Mouse (Mus musculus) testis, adult 2 months (tissue): ENCODE measurements around the gene Jak1. TPM values are rescaled to one million over a fixed set of nuclear protein-coding genes. Genes with fewer than 3 reads are reported as not detected.

Experiments used
- H3K27ac ChIP-seq: fragments of 200-500 bp; 2 replicates; pipeline ENCODE4 v1.5.1; 2012; ENCODE audit warnings: low read depth, low read length; ENCODE audit not compliant: control insufficient read depth, insufficient read depth
- H3K27me3 ChIP-seq: fragments of 200-500 bp; 2 replicates; pipeline ENCODE4 v1.6.1; 2012; ENCODE audit warnings: mild to moderate bottlenecking, low read length, moderate library complexity; ENCODE audit not compliant: control insufficient read depth, insufficient read depth
- H3K36me3 ChIP-seq: fragments of 200-500 bp; 2 replicates; pipeline ENCODE4 v1.6.1; 2012; ENCODE audit warnings: mild to moderate bottlenecking, low read length; ENCODE audit not compliant: control insufficient read depth, insufficient read depth
- H3K4me1 ChIP-seq: fragments of 200-500 bp; 2 replicates; pipeline ENCODE4 v1.6.1; 2012; ENCODE audit warnings: low read length; ENCODE audit not compliant: control insufficient read depth, insufficient read depth
- H3K4me3 ChIP-seq: fragments of 200-500 bp; 2 replicates; pipeline ENCODE4 v1.5.1; 2012; ENCODE audit warnings: low read depth, mild to moderate bottlenecking, low read length, moderate library complexity, mixed read lengths; ENCODE audit not compliant: control insufficient read depth
- CTCF ChIP-seq: fragments of 200-500 bp; IDR thresholded peaks from 2 replicates; pipeline ENCODE4 v1.5.1; 2012; ENCODE audit warnings: low read depth, mild to moderate bottlenecking, inconsistent platforms, low read length, moderate library complexity; ENCODE audit not compliant: control insufficient read depth, insufficient read depth, insufficient replicate concordance
- POLR2A ChIP-seq: fragments of 200-500 bp; IDR thresholded peaks from 2 replicates; pipeline ENCODE4 v1.6.1; 2012; ENCODE audit warnings: low read depth, mild to moderate bottlenecking, inconsistent platforms, low read length, moderate library complexity; ENCODE audit not compliant: control insufficient read depth
- polyA plus RNA-seq: library from polyadenylated mRNA; depleted of rRNA; stranded (reverse); fragments of >200 nt; gene quantifications from 2 replicates; pipeline ENCODE4 v1.2.3, GENCODE M21; 2012

The Jak1 gene
- polyA plus RNA-seq, 1 experiment = 11.8 TPM

DNA sequence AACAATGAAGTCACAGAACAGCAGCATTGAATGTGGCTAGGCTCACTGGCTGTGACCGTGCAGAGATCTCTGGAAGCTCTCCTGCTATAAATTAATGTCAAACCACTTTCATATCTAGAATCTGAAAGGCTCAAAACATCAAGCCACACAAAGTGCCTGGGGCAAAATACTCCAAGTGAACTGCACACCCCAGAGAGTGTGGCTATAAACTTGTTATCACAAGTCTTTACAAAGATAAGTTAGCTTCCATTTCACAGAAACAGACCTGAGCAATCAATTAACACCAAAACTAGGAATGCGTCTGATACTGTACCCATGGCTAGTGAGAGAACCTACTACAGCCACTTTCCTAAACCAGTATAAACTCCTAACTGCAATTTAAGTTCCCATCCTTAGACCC, 17.7 kb downstream of the Jak1 start:
- TF ChIP-seq CTCF (no peak), POLR2A (no peak)
- Histone ChIP-seq H3K4me1 (no peaks in the 10 kb centered on the region; the same call in 1 of the 2 replicates), H3K27ac (no peak overlapping the region), H3K4me3 (no peak overlapping the region), H3K27me3 (no peaks in the 10 kb centered on the region), H3K36me3 (no peaks in the 10 kb centered on the region)

DNA sequence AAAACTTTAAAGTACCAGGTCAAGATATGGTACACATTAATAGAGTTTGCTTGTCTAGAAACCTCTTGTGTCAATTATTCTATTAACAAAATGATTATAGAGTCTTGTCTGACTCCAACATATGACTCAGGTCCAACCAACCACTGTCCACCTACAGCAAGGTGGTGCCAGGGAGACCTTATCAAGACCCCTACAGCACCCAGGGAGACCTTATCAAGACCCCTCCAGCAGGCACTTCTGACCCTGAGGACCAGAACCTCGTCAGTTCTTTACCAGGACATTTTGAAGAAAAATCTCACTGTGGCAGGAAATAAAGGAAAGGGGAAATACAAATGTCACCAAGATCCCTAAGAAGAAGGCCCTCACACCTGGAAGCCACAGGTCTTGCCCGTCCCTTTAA, 18.5 kb downstream of the Jak1 start:
- Histone ChIP-seq H3K4me3 (no peak overlapping the region), H3K4me1 (no peaks in the 10 kb centered on the region; the same call in 1 of the 2 replicates), H3K27ac (no peak overlapping the region), H3K27me3 (no peaks in the 10 kb centered on the region), H3K36me3 (no peaks in the 10 kb centered on the region)
- no peak for TF ChIP-seq CTCF
- TF ChIP-seq POLR2A = no peak

DNA sequence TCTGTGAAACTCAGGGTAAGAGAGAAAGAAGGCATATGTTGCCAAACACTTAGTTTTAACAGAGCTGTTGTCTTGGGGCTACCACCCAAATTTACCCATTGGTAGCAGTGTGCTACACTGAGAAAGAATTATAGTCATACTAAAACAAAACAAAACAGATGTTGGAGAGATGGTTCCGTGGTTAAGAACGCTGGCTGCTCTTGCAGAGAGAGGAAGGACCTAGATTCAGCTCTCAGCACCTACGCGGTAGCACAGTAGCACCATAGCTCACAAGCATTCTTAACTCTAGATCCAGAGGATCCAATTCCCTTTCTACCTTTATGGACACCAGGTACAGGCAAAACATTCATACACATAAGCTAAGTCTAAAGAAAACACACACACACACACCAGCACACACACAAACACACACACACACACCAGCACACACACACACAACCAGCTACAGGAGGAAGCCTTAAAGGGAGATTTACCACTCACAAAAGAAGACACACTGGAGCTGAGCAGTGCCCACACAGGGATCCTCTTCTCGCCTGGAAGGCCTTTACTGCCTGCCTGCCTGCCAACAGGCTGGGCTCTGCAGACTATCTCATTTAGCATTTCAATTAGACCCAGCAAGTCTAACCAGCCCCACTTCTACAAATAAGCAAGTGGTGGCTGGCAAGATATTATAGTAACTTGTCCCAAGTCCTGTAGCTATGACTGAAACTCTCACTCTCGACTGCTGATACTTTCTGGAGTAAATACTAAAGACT, 20.6 kb downstream of the Jak1 start:
- TF ChIP-seq CTCF (no peak), POLR2A (no peak)
- H3K27me3 ChIP-seq = no peaks in the 10 kb centered on the region
- no peaks in the 10 kb centered on the region for H3K4me1 ChIP-seq
- no peak overlapping the region for H3K4me3 ChIP-seq
- H3K36me3 ChIP-seq = no peaks in the 10 kb centered on the region
- no peak overlapping the region for H3K27ac ChIP-seq

DNA sequence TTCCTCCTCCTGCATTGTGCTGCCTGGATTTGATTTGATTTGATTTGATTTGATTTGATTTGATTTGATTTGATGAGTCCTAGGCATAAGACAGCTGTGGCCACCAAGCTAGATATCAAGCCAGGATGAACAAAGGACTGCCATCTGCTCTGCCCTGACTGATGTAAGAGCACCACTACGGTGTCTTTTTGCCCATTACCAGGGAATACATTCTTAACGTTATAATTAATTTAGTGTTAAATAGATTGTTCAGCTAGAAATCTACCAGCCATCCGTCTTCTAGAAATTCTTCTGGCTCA, 24.3 kb downstream of the Jak1 start:
- H3K36me3 ChIP-seq = no peaks in the 10 kb centered on the region
- no peak for TF ChIP-seq POLR2A
- no peak for TF ChIP-seq CTCF
- no peaks in the 10 kb centered on the region for H3K27me3 ChIP-seq
- H3K27ac ChIP-seq = no peak overlapping the region
- no peak overlapping the region for H3K4me3 ChIP-seq
- no peaks in the 10 kb centered on the region for H3K4me1 ChIP-seq

DNA sequence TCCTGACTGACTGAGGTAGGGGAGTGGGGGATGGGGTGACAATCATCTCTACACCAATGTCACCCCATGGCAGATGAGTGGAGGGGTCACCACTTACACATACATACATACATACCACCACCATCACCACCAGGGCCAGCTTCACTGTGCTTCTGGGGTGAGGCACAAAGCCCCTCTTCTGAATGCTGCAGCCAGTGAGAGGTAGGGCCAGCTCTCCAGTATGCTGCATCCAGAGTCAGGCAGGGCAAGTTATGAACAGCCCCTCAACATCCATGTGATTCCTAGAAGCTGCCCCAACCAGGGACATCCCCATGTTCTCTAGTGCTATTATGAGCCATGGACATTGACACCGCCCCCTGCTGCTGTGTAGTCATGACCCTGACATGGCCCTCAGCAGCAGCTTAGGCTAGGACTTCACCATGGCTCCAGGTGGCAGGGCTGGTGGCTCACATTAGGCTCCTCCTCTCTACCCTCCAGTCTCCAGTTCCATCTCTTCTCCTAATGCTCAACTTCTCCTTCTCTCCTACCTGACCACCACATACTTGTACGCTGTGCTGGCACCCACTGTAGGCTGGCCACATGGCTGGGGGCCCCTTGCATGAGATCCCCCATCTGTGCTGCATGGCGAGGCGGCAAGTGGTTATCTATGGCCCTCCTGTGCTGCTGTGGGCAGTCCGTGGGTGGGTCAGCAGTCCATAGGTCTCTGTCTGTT, 24.8 kb downstream of the Jak1 start:
- Histone ChIP-seq H3K4me1 (no peaks in the 10 kb centered on the region), H3K4me3 (no peak overlapping the region), H3K27ac (no peak overlapping the region), H3K36me3 (no peaks in the 10 kb centered on the region), H3K27me3 (no peaks in the 10 kb centered on the region)
- no peak for TF ChIP-seq CTCF
- no peak for TF ChIP-seq POLR2A

DNA sequence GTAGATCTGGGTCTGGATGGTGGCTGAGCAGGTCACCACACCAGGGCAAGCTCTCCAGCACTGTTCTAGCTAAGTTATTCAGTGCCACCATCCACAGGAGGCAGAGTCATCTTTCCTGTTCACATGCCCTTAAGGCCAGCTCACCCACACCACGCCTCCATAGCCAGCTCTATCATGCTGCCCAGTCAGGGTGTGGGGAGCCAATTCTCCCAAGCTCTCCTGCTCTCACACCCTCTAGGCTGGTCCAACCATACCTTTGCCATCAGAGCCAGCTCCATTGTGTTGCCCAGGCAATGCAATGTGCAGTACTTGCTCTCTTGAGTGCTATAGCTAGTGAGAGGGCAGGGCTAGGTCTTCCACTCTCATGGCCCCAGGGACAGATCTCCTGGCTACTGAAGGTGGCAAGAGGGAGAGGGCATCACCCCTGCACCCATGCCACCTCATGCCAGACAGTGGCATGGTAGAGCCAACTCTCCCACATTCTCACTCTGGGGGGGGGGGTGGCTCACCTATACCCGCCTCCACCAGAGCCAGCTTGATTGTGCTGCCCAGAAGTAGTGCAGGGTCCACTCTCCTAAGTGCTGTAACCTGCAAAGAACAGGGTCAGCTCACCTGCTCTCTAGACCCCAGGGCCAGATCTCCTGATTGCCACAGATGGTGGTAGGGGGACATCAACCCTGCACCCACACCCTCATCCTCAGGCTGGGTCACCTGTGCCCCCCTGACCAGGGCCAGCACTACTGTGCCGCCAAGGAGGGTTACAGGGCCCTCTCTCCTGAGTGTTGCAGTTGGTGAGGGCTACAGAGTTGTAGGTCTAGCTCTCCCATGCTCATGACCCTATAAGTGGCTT, 25.5 kb downstream of the Jak1 start:
- Histone ChIP-seq H3K27me3 (no peaks in the 10 kb centered on the region), H3K4me1 (no peaks in the 10 kb centered on the region), H3K4me3 (no peak overlapping the region), H3K36me3 (no peaks in the 10 kb centered on the region), H3K27ac (no peak overlapping the region)
- no peak for TF ChIP-seq CTCF
- TF ChIP-seq POLR2A = no peak

DNA sequence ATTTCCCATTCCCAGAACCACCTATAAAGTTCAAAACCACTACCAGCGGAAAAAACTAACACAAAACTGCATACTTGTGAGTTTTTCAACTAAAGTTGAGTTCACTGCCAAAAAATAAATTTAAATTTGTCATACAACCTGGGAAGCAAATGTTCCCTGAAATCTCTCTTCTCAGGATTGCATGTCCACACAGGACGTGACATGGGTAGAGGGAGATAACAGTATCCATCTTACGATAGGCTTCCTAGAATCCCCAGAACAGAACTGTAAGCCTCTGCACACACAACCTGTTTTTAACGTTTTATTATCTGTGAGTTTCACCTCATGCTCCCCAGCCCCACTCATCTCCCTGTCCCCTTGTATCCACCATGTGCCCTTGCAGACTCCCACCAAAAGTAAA, 26.5 kb downstream of the Jak1 start:
- H3K36me3 ChIP-seq = no peaks in the 10 kb centered on the region
- TF ChIP-seq CTCF (no peak), POLR2A (no peak)
- H3K27ac ChIP-seq = no peak overlapping the region
- H3K4me1 ChIP-seq = no peaks in the 10 kb centered on the region
- no peaks in the 10 kb centered on the region for H3K27me3 ChIP-seq
- H3K4me3 ChIP-seq = no peak overlapping the region
